Mouse (Mus musculus) hindbrain, embryonic 16.5 days (tissue): ENCODE results near the gene Rps6ka5. TPM values are rescaled to one million over a fixed set of nuclear protein-coding genes. Genes with fewer than 3 reads are reported as not detected.

Experiments
- ATAC-seq: fragments of 200-750 bp; cut with Nextera tagmentation; 2 replicates; pipeline ENCODE4 v1.8.0; 2017; ENCODE audit warnings: moderate TSS enrichment, moderate library complexity
- H3K27ac ChIP-seq: fragments of 300-500 bp; sonication (generic); 2 replicates; pipeline ENCODE4 v1.5.1; 2014; ENCODE audit warnings: low read depth, mild to moderate bottlenecking, control low read depth, low read length, moderate library complexity
- H3K27me3 ChIP-seq: fragments of 300-500 bp; sonication (generic); replicated peaks from 2 replicates; pipeline ENCODE4 v1.6.1; 2014; ENCODE audit warnings: low read length; ENCODE audit not compliant: control insufficient read depth, insufficient read depth
- H3K36me3 ChIP-seq: fragments of 300-500 bp; sonication (generic); 2 replicates; pipeline ENCODE4 v1.6.1; 2014; ENCODE audit warnings: mild to moderate bottlenecking, low read length, moderate library complexity, mixed read lengths; ENCODE audit not compliant: control insufficient read depth, insufficient read depth
- H3K4me1 ChIP-seq: fragments of 300-500 bp; sonication (generic); 2 replicates; pipeline ENCODE4 v1.6.1; 2014; ENCODE audit warnings: low read depth, low read length; ENCODE audit not compliant: control insufficient read depth, insufficient read depth
- H3K4me2 ChIP-seq: fragments of 300-500 bp; sonication (generic); 2 replicates; pipeline ENCODE4 v1.6.1; 2014; ENCODE audit warnings: mild to moderate bottlenecking, low read length, control low read depth, moderate library complexity
- H3K4me3 ChIP-seq: fragments of 300-500 bp; sonication (generic); 2 replicates; pipeline ENCODE4 v1.5.1; 2014; ENCODE audit warnings: mild to moderate bottlenecking, low read length, control low read depth, moderate library complexity
- H3K9ac ChIP-seq: fragments of 300-500 bp; sonication (generic); 2 replicates; pipeline ENCODE4 v1.6.1; 2014; ENCODE audit warnings: low read depth, mild to moderate bottlenecking, control low read depth, low read length, moderate library complexity
- H3K9me3 ChIP-seq: fragments of 300-500 bp; sonication (generic); 2 replicates; pipeline ENCODE4 v1.6.1; 2014; ENCODE audit warnings: mild to moderate bottlenecking, low read length, moderate library complexity; ENCODE audit not compliant: control insufficient read depth
- WGBS: fragments of 180-500 bp; shearing (Covaris S2); extraction: QIAGEN DNeasy Blood & Tissue Kit; methylation state at CpG from one replicate; pipeline ENCODE4 v1.1.7; 2014; 5-methylcytosine and 5-hydroxymethylcytosine counted together
- polyA plus RNA-seq: library from polyadenylated mRNA; unstranded; fragments of >200 nt; fragmentation: Nextera tagmentation; extraction: Ambion mirVana; gene quantifications from 2 replicates; pipeline ENCODE4 v1.2.1, GENCODE M21; 2015

Rps6ka5 gene
- polyA plus RNA-seq, 1 experiment from 2014 or later, result 5.7 TPM

DNA sequence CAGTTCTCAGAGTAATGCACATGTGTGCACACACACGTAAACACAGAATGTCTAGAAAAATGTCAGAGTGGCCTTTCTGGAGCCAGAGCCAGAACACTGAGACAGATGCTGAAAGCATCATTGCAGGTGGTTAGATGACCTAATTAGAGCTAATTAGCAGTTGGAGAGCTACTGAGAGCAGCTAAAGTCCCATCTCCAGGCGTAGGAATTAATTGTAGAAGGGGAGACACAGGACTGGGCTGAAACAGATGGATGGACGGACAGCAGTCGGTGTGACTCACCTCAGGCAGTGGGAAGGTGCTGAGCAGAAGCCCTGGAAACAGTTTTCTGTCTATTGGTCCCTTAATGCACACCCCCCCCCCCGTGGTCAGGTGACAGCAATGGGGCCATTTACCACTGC lies 8.4 kb upstream of the Rps6ka5 start:
- Histone ChIP-seq H3K27ac (no peak overlapping the region), H3K9ac (no peak overlapping the region), H3K4me2 (no peak overlapping the region), H3K4me3 (no peak overlapping the region), H3K9me3 (no peaks in the 10 kb centered on the region), H3K27me3 (no peaks in the 10 kb centered on the region), H3K4me1 (no peaks in the 10 kb centered on the region; the same call in 1 of the 2 replicates), H3K36me3 (no peaks in the 10 kb centered on the region)
- ATAC-seq, result no peak
- 62% methylated on average over 5 of the region's 5 CpGs for WGBS

- ATAC-seq, result no peak
- H3K9ac ChIP-seq, result no peak overlapping the region
- no peaks in the 10 kb centered on the region for H3K27me3 ChIP-seq
- no peak overlapping the region for H3K4me3 ChIP-seq
- WGBS, result 75% methylated on average over 14 of the region's 14 CpGs
- no peaks in the 10 kb centered on the region for H3K36me3 ChIP-seq
- H3K27ac ChIP-seq, result no peak overlapping the region
- no peaks in the 10 kb centered on the region for H3K9me3 ChIP-seq
- no peak overlapping the region for H3K4me2 ChIP-seq
- H3K4me1 ChIP-seq, result peaks cover 5% of the 10 kb centered on the region
Measured at GRCm38 (mm10) chr12:100728646-100729485, 2.1 kb upstream of the Rps6ka5 start.

DNA sequence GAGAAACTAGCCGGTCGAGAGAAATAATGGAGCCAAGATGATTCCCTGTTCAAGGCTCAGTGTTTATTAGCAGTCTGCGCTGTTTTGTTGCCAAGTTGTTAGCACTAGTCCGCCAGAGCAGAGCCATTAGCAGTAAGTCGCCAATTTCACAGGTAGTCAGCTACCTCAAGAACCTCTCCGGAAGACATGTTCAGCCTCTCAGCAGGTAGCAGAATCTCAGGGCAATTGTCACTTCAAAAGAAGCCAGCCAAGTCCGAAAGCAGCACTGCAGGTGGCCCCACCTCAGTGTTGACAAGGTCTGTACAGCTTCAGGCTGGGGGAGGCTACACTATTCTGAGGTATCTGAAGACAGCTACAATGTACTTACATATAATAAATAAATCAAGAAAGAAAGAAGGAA lies 1.1 kb upstream of the Rps6ka5 start:
- Histone ChIP-seq H3K27ac (no peak overlapping the region), H3K4me1 (peaks cover 12% of the 10 kb centered on the region)
- ATAC-seq, result no peak

DNA sequence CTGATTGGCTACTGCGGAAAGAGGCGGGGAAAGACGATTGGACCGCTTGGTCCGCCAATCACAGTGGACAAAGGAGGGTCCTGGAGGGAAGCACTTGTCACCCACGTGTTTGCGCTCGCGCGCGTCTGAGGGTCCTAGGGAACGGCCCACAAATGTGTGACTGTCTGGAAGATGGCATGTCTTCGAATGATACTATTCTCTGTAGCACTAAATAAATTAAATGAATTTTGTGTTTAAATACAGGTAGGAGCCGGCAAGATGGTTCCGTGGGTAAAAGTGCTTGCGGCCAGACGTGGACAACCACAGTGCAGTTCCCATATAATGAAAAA lies 1.4 kb downstream of the Rps6ka5 start:
- Histone ChIP-seq H3K4me2 (peak overlapping the region; percentile 62), H3K4me3 (peak overlapping the region; percentile 85), H3K4me1 (peaks cover 12% of the 10 kb centered on the region), H3K27me3 (no peaks in the 10 kb centered on the region), H3K9me3 (no peaks in the 10 kb centered on the region), H3K36me3 (no peaks in the 10 kb centered on the region), H3K27ac (no peak overlapping the region), H3K9ac (0 out of 2 replicates have a peak overlapping the region, but pooled peaks have one; percentile 36)
- WGBS, result 4% methylated on average over 17 of the region's 17 CpGs
- ATAC-seq, result no peak

More for the DNA sequence above, 1.1 kb upstream of the Rps6ka5 start:
- WGBS, result 50% methylated on average over 7 of the region's 7 CpGs
- H3K4me3 ChIP-seq, result no peak overlapping the region
- no peak overlapping the region for H3K4me2 ChIP-seq
- no peaks in the 10 kb centered on the region for H3K27me3 ChIP-seq
- no peaks in the 10 kb centered on the region for H3K9me3 ChIP-seq
- no peaks in the 10 kb centered on the region for H3K36me3 ChIP-seq
- H3K9ac ChIP-seq, result no peak overlapping the region

GRCm38 (mm10) chr12:100724606-100725457 lies 2.0 kb downstream of the Rps6ka5 start:
- Histone ChIP-seq H3K4me3 (peak overlapping the region; percentile 85), H3K36me3 (no peaks in the 10 kb centered on the region), H3K4me2 (peak overlapping the region; percentile 62), H3K9me3 (no peaks in the 10 kb centered on the region), H3K27ac (peak overlapping the region; percentile 96), H3K27me3 (no peaks in the 10 kb centered on the region), H3K9ac (peak overlapping the region; percentile 82), H3K4me1 (peaks cover 12% of the 10 kb centered on the region)
- peak; percentile 99 for ATAC-seq
- 0% methylated on average over 65 of the region's 85 CpGs for WGBS

GRCm38 (mm10) chr12:100724182-100724581 lies 2.6 kb downstream of the Rps6ka5 start:
- ATAC-seq, result peak; percentile 0; the same call in 1 of the 2 replicates
- H3K9me3 ChIP-seq, result no peaks in the 10 kb centered on the region

DNA sequence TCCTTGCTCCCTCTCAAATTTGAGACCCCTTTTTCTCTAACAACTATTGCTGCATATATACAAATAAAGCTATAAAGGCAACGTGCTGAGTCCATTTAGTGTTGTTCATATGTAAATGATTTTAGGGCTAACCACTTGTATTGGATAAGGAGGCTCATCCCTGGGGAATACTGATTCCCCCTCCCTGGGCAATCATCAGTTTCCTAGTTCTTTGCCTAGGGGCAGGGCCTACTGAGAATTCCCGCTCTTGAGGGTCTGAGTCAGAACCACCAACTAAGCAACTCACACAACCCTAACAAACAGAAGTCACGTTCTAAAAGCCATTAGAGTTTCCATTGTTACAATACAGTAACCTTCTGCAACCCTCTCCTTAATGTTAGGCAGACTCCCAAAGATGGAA lies 6.0 kb downstream of the Rps6ka5 start:
- no peaks in the 10 kb centered on the region for H3K9me3 ChIP-seq
- peaks cover 12% of the 10 kb centered on the region for H3K4me1 ChIP-seq
- WGBS, result 35% methylated on average over 3 of the region's 3 CpGs
- no peak overlapping the region for H3K4me3 ChIP-seq
- no peak overlapping the region for H3K4me2 ChIP-seq
- H3K36me3 ChIP-seq, result no peaks in the 10 kb centered on the region
- ATAC-seq, result no peak
- no peaks in the 10 kb centered on the region for H3K27me3 ChIP-seq
- no peak overlapping the region for H3K27ac ChIP-seq
- no peak overlapping the region for H3K9ac ChIP-seq

More at GRCm38 (mm10) chr12:100724182-100724581, 2.6 kb downstream of the Rps6ka5 start:
- H3K36me3 ChIP-seq, result no peaks in the 10 kb centered on the region
- peaks cover 12% of the 10 kb centered on the region for H3K4me1 ChIP-seq
- peak overlapping the region; percentile 96 for H3K27ac ChIP-seq
- WGBS, result 3% methylated on average over 7 of the region's 8 CpGs
- H3K27me3 ChIP-seq, result no peaks in the 10 kb centered on the region
- peak overlapping the region; percentile 82 for H3K9ac ChIP-seq
- peak overlapping the region; percentile 85 for H3K4me3 ChIP-seq
- H3K4me2 ChIP-seq, result peak overlapping the region; percentile 62

GRCm38 (mm10) chr12:100717446-100717845 lies 9.3 kb downstream of the Rps6ka5 start:
- no peak overlapping the region for H3K4me2 ChIP-seq
- no peaks in the 10 kb centered on the region for H3K36me3 ChIP-seq
- H3K4me3 ChIP-seq, result no peak overlapping the region
- H3K9me3 ChIP-seq, result no peaks in the 10 kb centered on the region
- no peak overlapping the region for H3K27ac ChIP-seq
- no peak overlapping the region for H3K9ac ChIP-seq
- H3K27me3 ChIP-seq, result no peaks in the 10 kb centered on the region
- no peaks in the 10 kb centered on the region for H3K4me1 ChIP-seq
- no peak for ATAC-seq

DNA sequence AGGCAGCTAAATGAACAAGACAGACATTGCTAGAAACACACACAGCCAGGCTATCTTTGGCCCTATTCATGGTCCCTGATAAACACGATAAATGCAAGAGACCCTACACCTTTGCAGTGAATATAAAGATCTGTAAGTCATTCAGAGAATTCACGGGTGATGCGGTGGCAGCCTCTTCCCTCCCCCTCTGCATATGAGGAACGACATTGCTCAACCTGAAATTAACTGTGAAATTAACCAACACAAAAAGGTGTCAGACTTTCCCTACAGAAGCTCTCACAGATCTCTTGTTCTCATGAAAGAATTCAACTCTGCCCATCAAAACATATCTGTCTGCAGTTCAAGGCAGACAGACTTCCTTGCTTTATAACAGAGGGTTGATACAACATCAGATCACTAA lies 9.8 kb downstream of the Rps6ka5 start:
- Histone ChIP-seq H3K36me3 (no peaks in the 10 kb centered on the region), H3K9me3 (no peaks in the 10 kb centered on the region), H3K27ac (no peak overlapping the region), H3K4me2 (no peak overlapping the region), H3K4me3 (no peak overlapping the region), H3K4me1 (no peaks in the 10 kb centered on the region), H3K9ac (no peak overlapping the region), H3K27me3 (no peaks in the 10 kb centered on the region)
- 71% methylated on average over 4 of the region's 4 CpGs for WGBS
- no peak for ATAC-seq
